In the genomic region with DNA sequence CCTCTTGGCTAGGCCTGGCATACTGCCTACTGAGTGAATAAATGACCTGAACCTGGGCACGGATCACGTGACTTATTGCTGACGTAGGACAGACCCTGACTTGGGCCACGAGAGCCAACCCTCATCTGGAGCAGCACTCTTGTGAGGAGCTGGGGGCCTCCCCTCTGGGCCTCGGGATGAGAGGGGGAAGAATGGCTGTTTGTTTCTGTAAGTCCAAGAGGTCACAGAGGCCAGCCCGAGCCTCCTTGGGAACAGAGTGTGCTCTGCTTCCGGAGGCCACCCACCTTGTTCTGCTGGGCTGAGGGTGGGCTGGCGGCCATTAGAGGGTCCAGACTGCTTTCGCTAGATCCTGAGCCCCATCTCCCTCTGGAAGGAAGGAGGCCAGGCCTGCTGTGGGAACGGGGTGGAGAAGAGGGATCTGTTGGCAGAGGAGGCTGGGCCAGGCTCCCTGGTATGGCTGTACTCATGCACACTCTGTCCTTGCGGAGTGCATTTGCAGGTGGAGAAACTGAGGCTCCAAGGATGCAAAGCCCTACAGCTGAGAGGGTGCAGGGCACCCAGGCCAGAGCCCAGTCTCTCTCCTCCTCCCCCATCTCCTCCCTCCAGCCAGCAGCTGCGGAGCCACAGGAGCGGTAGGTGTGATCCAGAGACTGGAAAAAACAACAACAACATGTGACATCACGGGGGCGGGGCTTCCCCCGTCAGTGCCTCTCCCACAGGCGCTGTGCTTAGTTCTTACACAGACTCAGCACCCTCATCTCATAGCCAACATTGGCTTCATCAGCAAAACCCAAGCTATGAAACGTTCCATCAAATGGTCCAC, we compare ENCODE assay signal across 8 mouse cellular contexts. TPM values are rescaled to one million over a fixed set of nuclear protein-coding genes. Genes with fewer than 3 reads are reported as not detected.
A peak's percentile ranks its signal among the peaks of the same experiment; 100 is the strongest.
DNase-seq lines count a peak whose midpoint lies in the region; ATAC-seq and TF ChIP-seq lines count a peak whose summit lies in the region.

No protein-coding gene starts in this region.

- peaks cover 5% of the 10 kb centered on the region; the same call in 1 of the 2 replicates for H3K36me3 ChIP-seq in embryonic facial prominence, embryonic 14.5 days (ENCODE audit: control insufficient read depth, insufficient read depth, low read length)
- no peaks in the 10 kb centered on the region for H3K36me3 ChIP-seq in heart, embryonic 15.5 days
- no peaks in the 10 kb centered on the region for H3K36me3 ChIP-seq in kidney, embryonic 16.5 days (ENCODE audit: insufficient read depth, low read length)
- no peaks in the 10 kb centered on the region for H3K36me3 ChIP-seq in stomach, embryonic 16.5 days (ENCODE audit: control insufficient read depth, insufficient read depth, low read length)

- H3K27ac ChIP-seq in layer of hippocampus, adult 2 months = peak overlapping the region; percentile 77
- peak overlapping the region; percentile 44; the same call in 1 of the 2 replicates for H3K27ac ChIP-seq in embryonic facial prominence, embryonic 14.5 days (replicated peaks; ENCODE audit: low read depth, low read length)
- 0 out of 2 replicates have a peak overlapping the region, but pooled peaks have one; percentile 24 for H3K27ac ChIP-seq in heart, embryonic 15.5 days
- peak overlapping the region; percentile 52; the same call in 1 of the 2 replicates for H3K27ac ChIP-seq in kidney, embryonic 16.5 days (ENCODE audit: low read length)
- peak overlapping the region; percentile 77 for H3K27ac ChIP-seq in stomach, embryonic 16.5 days (ENCODE audit: low read length)

- no peak for TF ChIP-seq CTCF in layer of hippocampus, adult 2 months (conservative IDR thresholded peaks at IDR 0.05)

- peak overlapping the region; percentile 35; the same call in 1 of the 2 replicates for H3K9ac ChIP-seq in embryonic facial prominence, embryonic 14.5 days (ENCODE audit: low read depth, low read length)
- H3K9ac ChIP-seq in heart, embryonic 15.5 days = no peak overlapping the region
- H3K9ac ChIP-seq in kidney, embryonic 16.5 days (replicated peaks; ENCODE audit: low read length) = peak overlapping the region; percentile 32; the same call in 1 of the 2 replicates
- H3K9ac ChIP-seq in stomach, embryonic 16.5 days (ENCODE audit: low read length) = peak overlapping the region; percentile 56

- no peaks in the 10 kb centered on the region for H3K9me3 ChIP-seq in embryonic facial prominence, embryonic 14.5 days (ENCODE audit: control insufficient read depth, low read length)
- H3K9me3 ChIP-seq in heart, embryonic 15.5 days (replicated peaks) = no peaks in the 10 kb centered on the region
- no peaks in the 10 kb centered on the region for H3K9me3 ChIP-seq in kidney, embryonic 16.5 days (ENCODE audit: low read length)
- H3K9me3 ChIP-seq in stomach, embryonic 16.5 days (replicated peaks; ENCODE audit: control insufficient read depth, low read length) = no peaks in the 10 kb centered on the region

- DNase-seq in layer of hippocampus, adult 2 months (ENCODE audit: low spot score in 2 of 2) = peak; percentile 49 to 56
- DNase-seq in layer of hippocampus, adult 8-10 months (ENCODE audit: low spot score in 2 of 2) = no peak
- DNase-seq in embryonic facial prominence, embryonic 14.5 days (ENCODE audit: low spot score) = peak; percentile 75
- DNase-seq in lung, postnatal 25 days (ENCODE audit: low spot score) = peak; percentile 58
- DNase-seq in frontal cortex, postnatal 14 days (ENCODE audit: low spot score in 2 of 2) = no peak

- H3K4me3 ChIP-seq in layer of hippocampus, adult 2 months = no peak overlapping the region
- no peak overlapping the region for H3K4me3 ChIP-seq in embryonic facial prominence, embryonic 14.5 days (ENCODE audit: low read depth, low read length)
- H3K4me3 ChIP-seq in heart, embryonic 15.5 days = no peak overlapping the region
- no peak overlapping the region for H3K4me3 ChIP-seq in kidney, embryonic 16.5 days (ENCODE audit: low read length)
- H3K4me3 ChIP-seq in stomach, embryonic 16.5 days (replicated peaks; ENCODE audit: low read length) = no peak overlapping the region

- H3K4me1 ChIP-seq in embryonic facial prominence, embryonic 14.5 days (ENCODE audit: control insufficient read depth, insufficient read depth, low read length) = peaks cover 19% of the 10 kb centered on the region
- H3K4me1 ChIP-seq in heart, embryonic 15.5 days (replicated peaks) = peaks cover 13% of the 10 kb centered on the region
- H3K4me1 ChIP-seq in kidney, embryonic 16.5 days (ENCODE audit: insufficient read depth, low read length) = peaks cover 20% of the 10 kb centered on the region
- peaks cover 11% of the 10 kb centered on the region for H3K4me1 ChIP-seq in stomach, embryonic 16.5 days (ENCODE audit: control insufficient read depth, insufficient read depth, low read length)

- H3K27me3 ChIP-seq in embryonic facial prominence, embryonic 14.5 days (replicated peaks; ENCODE audit: control insufficient read depth, insufficient read depth, low read length) = no peaks in the 10 kb centered on the region
- H3K27me3 ChIP-seq in heart, embryonic 15.5 days = no peaks in the 10 kb centered on the region
- no peaks in the 10 kb centered on the region for H3K27me3 ChIP-seq in kidney, embryonic 16.5 days (ENCODE audit: insufficient read depth, low read length)
- H3K27me3 ChIP-seq in stomach, embryonic 16.5 days (ENCODE audit: control insufficient read depth, insufficient read depth, low read length) = no peaks in the 10 kb centered on the region

- 12% methylated on average over 15 of the region's 18 CpGs for WGBS in embryonic facial prominence, embryonic 14.5 days
- 17% methylated on average over 18 of the region's 18 CpGs for WGBS in heart, embryonic 15.5 days
- 6% methylated on average over 18 of the region's 18 CpGs for WGBS in kidney, embryonic 16.5 days
- WGBS in stomach, embryonic 16.5 days = 17% methylated on average over 18 of the region's 18 CpGs

- peak; percentile 73 for ATAC-seq in embryonic facial prominence, embryonic 14.5 days (ENCODE audit: low read depth)
- peak; percentile 41; the same call in 1 of the 2 replicates for ATAC-seq in heart, embryonic 15.5 days (replicated peaks; ENCODE audit: insufficient number of reproducible peaks, insufficient read depth, low FRiP score, low read depth)
- ATAC-seq in kidney, embryonic 16.5 days (ENCODE audit: low FRiP score, low TSS enrichment) = peak; percentile 72
- ATAC-seq in stomach, embryonic 16.5 days (ENCODE audit: insufficient read depth, low FRiP score) = peak; percentile 76

- 0 out of 2 replicates have a peak overlapping the region, but pooled peaks have one; percentile 15 for H3K4me2 ChIP-seq in embryonic facial prominence, embryonic 14.5 days (ENCODE audit: low read depth, low read length)
- H3K4me2 ChIP-seq in heart, embryonic 15.5 days = no peak overlapping the region
- H3K4me2 ChIP-seq in kidney, embryonic 16.5 days (replicated peaks; ENCODE audit: low read depth, low read length) = peak overlapping the region; percentile 37
- H3K4me2 ChIP-seq in stomach, embryonic 16.5 days (ENCODE audit: low read depth, low read length) = no peak overlapping the region

RNA-seq across cellular contexts. Expression of a gene that starts 36.7 kb away (rescaled TPM):
- 100 to 1,000 TPM; 130 to 140 TPM for total RNA-seq in layer of hippocampus, adult 2 months (2021)
- total RNA-seq in layer of hippocampus, adult 8-10 months (2022) = 100 to 1,000 TPM; 146 to 169 (median 150) TPM
- polyA plus RNA-seq in embryonic facial prominence, embryonic 14.5 days (2014; fragmentation: Nextera tagmentation; extraction: Ambion mirVana) = 34.7 and 35.7 TPM in 2 replicates
- polyA plus RNA-seq in heart, embryonic 15.5 days (2015; fragmentation: Nextera tagmentation; extraction: Ambion mirVana) = 18.4 and 28.4 TPM in 2 replicates
- 22.6 and 23.1 TPM in 2 replicates for polyA plus RNA-seq in kidney, embryonic 16.5 days (2015; fragmentation: Nextera tagmentation; extraction: Ambion mirVana)
- 23.2 and 25.2 TPM in 2 replicates for polyA plus RNA-seq in stomach, embryonic 16.5 days (2015; fragmentation: Nextera tagmentation; extraction: Ambion mirVana)

Comparison
In these comparisons a context has a peak if more than half of its experiments do, and no peak if none do; other contexts are left out.
1. DNase-seq: peak in layer of hippocampus, adult 2 months (2 of 2), embryonic facial prominence, embryonic 14.5 days (single experiment) and lung, postnatal 25 days (single experiment); none in layer of hippocampus, adult 8-10 months (0 of 2) and frontal cortex, postnatal 14 days (0 of 2).
2. H3K27ac ChIP-seq: peak in every context shown above with its lines; median percentile 77 in layer of hippocampus, adult 2 months; 77 in stomach, embryonic 16.5 days; 52 in kidney, embryonic 16.5 days; 44 in embryonic facial prominence, embryonic 14.5 days; 24 in heart, embryonic 15.5 days.
3. H3K4me2 ChIP-seq: peak in embryonic facial prominence, embryonic 14.5 days (single experiment) and kidney, embryonic 16.5 days (single experiment); none in heart, embryonic 15.5 days (single experiment) and stomach, embryonic 16.5 days (single experiment).
4. Peak in every context shown above with its lines, with median percentiles within 50 percentile points of each other: ATAC-seq.